Mouse (Mus musculus): ENCODE measurements around the gene Plekhm3.

DNA sequence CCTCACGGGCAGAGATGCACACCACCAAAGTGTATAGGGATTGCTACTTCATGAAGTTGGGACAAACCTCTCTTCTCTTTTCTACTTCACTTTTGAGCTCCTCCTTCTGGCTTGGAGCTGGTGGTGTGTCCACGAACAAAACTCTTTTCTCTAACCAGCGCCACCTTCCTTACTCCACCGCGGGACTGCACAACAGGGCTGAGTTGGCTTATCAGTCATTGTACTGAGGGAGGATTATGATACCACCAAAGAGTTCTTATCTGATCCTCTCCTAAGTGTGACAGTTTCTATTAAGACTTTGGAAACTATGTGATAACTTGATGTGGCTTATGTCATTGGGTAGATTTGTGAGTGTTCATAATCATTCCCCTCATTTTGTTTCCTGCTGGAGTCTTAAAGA lies 129.2 kb downstream of the Plekhm3 start:
- TF ChIP-seq CTCF (IDR thresholded peaks at IDR 0.05; ENCODE audit: control insufficient read depth, insufficient read depth, insufficient replicate concordance, low read depth, low read length), result no peak
- TF ChIP-seq POLR2A (IDR thresholded peaks at IDR 0.05; ENCODE audit: control insufficient read depth, low read depth, low read length), result no peak

All from testis, adult 2 months (tissue).